Mouse (Mus musculus): Measurements from ENCODE around the gene Fam234b. TPM values are rescaled to one million over a fixed set of nuclear protein-coding genes. Genes with fewer than 3 reads are reported as not detected.

The Fam234b gene
- total RNA-seq (2017): 3.3 and 4.1 TPM in 2 replicates

DNA sequence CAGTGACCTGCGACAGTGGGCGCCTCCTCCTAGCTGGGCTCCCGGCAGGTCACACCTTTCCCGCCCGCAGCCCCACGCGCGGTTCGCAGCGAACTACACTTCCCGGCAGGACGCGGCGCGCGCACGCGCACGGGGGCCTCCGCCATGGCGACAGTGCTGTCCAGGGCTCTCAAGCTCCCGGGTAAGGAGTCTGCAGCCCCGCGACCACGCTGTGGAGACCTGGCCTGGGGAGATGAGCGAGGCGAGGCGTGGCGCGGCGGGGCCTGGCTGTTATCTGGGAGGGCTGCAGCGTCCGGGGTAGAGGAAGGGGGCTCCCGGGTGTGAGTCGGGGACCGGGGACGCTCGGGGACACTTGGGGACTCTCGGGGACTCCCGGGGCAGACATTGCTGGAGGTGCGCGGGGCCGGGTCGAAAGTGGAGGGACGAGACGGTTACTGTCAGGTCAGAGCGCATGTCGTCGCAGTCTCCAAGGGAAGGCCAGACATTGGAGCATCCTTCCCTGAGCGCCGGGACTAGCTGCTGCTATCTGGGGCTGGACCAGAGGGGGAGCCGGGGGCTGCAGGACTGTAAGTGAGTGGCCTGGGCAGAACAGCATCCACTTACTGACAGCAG is at the start of gene Fam234b, which contains the start of gene Hebp1:
Gene Fam234b (plus strand): TSS at position 57 of the 612 bp plus-strand sequence.
Gene Hebp1 (minus strand): TSS at position 102 of the 612 bp plus-strand sequence.
- ATAC-seq (ENCODE audit: extremely low read depth, insufficient number of reproducible peaks, low FRiP score, poor library complexity, severe bottlenecking): peak; percentile 34; the same call in 1 of the 2 replicates

- 0 out of 2 replicates have a peak, but pooled peaks have one; percentile 13 for ATAC-seq (ENCODE audit: extremely low read depth, insufficient number of reproducible peaks, low FRiP score, poor library complexity, severe bottlenecking)
Observed at GRCm38 (mm10) chr6:135148506-135148905, 49.3 kb upstream of the Fam234b start.

DNA sequence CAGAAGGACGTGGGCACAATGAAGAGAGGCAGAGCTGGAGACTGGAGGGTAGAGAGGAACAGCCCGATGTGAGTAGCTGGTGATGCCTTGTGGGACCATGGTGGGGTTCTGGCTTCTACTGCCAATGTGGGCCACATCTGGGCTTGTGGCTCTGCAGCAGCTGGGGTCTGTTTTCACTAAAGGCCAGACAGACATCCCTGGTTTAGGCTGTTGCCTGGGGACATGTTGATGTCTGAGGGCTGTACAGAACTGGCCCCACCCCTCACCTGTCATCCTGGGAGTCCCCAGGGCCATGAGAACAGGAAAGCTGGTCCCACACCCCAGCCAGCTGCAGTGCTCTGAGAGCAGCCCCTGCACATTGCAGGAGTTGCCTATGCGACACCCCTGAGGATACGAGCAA is 48.6 kb upstream of the Fam234b start:
- ATAC-seq (ENCODE audit: extremely low read depth, insufficient number of reproducible peaks, low FRiP score, poor library complexity, severe bottlenecking): no peak

- no peak for ATAC-seq (ENCODE audit: extremely low read depth, insufficient number of reproducible peaks, low FRiP score, poor library complexity, severe bottlenecking)
Observed at GRCm38 (mm10) chr6:135149722-135150121, 48.1 kb upstream of the Fam234b start.

GRCm38 (mm10) chr6:135150311-135150710 is 47.5 kb upstream of the Fam234b start:
- no peak for ATAC-seq (ENCODE audit: extremely low read depth, insufficient number of reproducible peaks, low FRiP score, poor library complexity, severe bottlenecking)

GRCm38 (mm10) chr6:135153719-135154118 is 44.1 kb upstream of the Fam234b start:
- ATAC-seq (ENCODE audit: extremely low read depth, insufficient number of reproducible peaks, low FRiP score, poor library complexity, severe bottlenecking): no peak

GRCm38 (mm10) chr6:135156597-135156996 is 41.2 kb upstream of the Fam234b start:
- no peak for ATAC-seq (ENCODE audit: extremely low read depth, insufficient number of reproducible peaks, low FRiP score, poor library complexity, severe bottlenecking)

GRCm38 (mm10) chr6:135157496-135157895 is 40.3 kb upstream of the Fam234b start:
- ATAC-seq (ENCODE audit: extremely low read depth, insufficient number of reproducible peaks, low FRiP score, poor library complexity, severe bottlenecking): no peak

DNA sequence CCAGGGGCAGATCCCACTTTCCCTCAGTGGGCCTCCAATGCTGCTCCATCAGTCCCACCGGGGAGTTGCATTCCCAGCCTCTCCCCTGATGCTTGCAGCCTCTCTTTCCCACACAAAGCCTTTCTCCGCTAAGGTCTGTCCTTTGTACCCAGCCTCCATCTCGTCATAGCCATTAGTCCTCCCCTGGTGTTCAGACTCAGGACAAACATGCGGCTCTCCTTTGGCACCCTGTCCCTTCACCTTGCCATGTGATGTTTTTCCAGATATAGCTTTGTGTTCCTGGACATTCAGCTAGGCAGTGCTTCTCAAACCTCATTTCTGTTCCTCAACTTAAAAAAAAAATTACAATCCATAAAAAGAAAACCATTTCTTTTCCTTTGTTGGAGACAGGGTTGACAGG is 39.3 kb upstream of the Fam234b start:
- ATAC-seq (ENCODE audit: extremely low read depth, insufficient number of reproducible peaks, low FRiP score, poor library complexity, severe bottlenecking): no peak

GRCm38 (mm10) chr6:135161356-135161755 is 36.4 kb upstream of the Fam234b start:
- no peak for ATAC-seq (ENCODE audit: extremely low read depth, insufficient number of reproducible peaks, low FRiP score, poor library complexity, severe bottlenecking)

GRCm38 (mm10) chr6:135162311-135162710 is 35.5 kb upstream of the Fam234b start:
- ATAC-seq (ENCODE audit: extremely low read depth, insufficient number of reproducible peaks, low FRiP score, poor library complexity, severe bottlenecking): no peak

DNA sequence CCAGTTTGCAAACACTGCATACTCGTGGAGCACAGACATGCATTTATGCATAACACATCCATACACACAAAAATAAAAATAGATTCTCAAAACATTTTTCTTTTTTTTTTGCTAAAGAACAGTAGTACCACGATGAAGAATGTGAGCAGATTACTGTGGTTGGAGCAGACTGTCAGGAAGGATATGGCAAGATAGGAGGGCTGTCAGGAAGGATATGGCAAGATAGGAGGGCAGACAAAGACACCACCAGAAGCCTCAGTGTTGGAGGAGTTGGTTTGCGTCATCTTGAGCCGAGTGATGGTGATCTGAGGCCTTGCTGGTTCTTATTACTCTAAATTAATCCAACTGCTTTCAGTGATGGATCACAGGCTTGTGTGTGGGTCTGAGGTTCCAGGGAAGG is 34.9 kb upstream of the Fam234b start:
- ATAC-seq (ENCODE audit: extremely low read depth, insufficient number of reproducible peaks, low FRiP score, poor library complexity, severe bottlenecking): no peak

DNA sequence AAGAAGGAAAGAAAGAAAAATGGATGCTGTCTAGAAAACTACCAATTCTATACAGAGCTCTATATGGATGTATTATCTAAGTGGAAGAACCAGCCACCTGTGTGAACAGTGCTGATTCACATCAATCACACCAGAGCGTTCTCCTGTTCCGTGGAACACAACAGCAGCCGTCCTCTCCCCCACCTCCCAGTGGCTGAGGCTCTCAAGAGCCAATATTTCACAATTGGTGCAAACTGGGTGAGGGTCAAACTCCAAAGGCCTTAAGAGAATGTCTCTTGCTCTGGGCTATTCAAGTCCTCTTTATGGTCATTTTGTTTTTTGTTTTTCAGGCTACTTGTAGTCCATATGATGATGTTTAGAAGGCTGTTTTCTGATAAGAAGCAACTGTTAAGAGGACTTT is 32.6 kb upstream of the Fam234b start:
- ATAC-seq (ENCODE audit: extremely low read depth, insufficient number of reproducible peaks, low FRiP score, poor library complexity, severe bottlenecking): no peak

DNA sequence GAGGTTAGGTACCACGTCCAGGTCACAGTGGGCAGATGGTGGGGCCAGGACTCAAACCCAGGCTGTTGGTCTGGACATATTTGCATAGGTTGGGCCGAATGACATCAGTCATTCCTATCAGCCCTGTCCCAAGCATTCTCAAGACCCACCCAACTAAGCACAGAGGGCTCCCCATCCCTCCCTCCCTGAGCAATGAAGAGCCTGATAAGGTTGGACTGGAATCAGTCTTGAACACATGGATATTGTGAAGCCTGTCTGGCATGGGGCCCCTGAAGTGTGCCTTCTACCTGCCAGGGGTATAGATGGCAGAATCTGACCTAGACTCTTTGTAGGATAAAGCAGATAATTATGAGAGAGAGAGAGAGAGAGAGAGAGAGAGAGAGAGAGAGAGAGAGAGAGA is 32.1 kb upstream of the Fam234b start:
- ATAC-seq (ENCODE audit: extremely low read depth, insufficient number of reproducible peaks, low FRiP score, poor library complexity, severe bottlenecking): no peak

- ATAC-seq (ENCODE audit: extremely low read depth, insufficient number of reproducible peaks, low FRiP score, poor library complexity, severe bottlenecking): no peak
Observed at GRCm38 (mm10) chr6:135166262-135166661, 31.5 kb upstream of the Fam234b start.

GRCm38 (mm10) chr6:135166712-135167111 is 31.1 kb upstream of the Fam234b start:
- ATAC-seq (ENCODE audit: extremely low read depth, insufficient number of reproducible peaks, low FRiP score, poor library complexity, severe bottlenecking): no peak

DNA sequence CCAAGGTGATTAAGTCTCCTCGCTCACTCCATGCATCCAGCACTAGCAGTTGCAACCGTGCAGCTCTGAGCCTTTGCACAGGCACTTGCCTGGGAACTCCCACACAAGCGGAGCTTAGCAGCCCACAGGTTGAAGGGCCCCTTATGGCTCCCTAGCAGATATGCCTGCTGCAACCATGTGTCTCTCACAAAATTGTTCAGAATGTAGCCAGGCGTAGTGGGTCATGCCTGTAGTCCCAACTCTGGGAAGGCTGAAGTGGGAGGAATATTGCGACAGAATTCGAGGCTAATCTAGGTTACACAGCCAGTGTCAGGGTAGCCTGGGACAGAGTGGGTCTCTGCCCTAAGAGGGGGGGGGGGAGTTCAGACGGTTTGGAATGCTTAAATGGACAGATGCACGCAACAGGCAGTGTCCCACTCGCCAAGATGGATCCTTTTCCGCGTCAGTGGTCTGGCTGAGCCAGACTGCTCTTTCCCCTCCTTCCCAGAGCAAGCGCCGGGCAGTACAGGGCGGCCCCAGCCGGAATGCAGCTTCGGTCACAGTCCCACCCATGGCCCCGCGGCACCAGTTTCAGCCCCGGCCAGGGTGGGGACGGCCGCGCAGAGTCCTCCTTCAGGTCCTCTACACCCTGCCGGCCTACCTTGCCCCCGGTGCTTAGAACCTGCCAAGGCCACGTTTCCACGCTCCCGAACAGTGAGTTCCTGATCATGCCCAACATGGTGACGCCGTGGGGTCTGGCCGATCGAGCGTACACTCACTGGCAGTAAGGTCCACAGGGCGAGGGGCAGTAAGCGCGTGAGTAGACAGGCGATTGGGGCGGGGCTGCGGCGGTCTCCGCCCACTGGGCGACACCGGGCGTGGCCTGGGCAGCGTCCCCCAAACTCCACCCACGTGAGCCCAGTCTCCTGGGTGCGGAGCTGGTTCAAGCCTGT is 30.1 kb upstream of the Fam234b start:
- 0 out of 2 replicates have a peak, but pooled peaks have one; percentile 4 for ATAC-seq (ENCODE audit: extremely low read depth, insufficient number of reproducible peaks, low FRiP score, poor library complexity, severe bottlenecking)

- no peak for ATAC-seq (ENCODE audit: extremely low read depth, insufficient number of reproducible peaks, low FRiP score, poor library complexity, severe bottlenecking)
Observed at GRCm38 (mm10) chr6:135168471-135168870, 29.3 kb upstream of the Fam234b start.

DNA sequence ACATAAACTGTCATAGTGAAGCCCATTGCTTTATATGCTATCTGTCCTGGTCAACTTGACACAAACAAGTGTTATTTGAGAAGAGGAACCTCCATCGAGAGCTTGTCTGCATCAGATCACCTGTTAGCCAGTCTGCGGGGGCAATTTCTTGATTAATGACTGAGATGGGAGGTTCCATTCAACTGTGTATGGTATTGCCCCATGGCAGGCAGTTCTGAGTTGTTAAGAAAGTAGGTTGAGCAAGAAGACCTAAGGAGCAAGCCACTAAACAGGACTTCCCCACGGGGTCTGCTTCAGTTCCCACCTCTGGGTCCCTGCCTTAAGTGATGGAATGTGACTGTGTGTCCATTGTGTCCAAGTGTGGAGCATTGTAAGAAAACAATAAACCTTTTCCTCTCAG is 28.5 kb upstream of the Fam234b start:
- no peak for ATAC-seq (ENCODE audit: extremely low read depth, insufficient number of reproducible peaks, low FRiP score, poor library complexity, severe bottlenecking)

DNA sequence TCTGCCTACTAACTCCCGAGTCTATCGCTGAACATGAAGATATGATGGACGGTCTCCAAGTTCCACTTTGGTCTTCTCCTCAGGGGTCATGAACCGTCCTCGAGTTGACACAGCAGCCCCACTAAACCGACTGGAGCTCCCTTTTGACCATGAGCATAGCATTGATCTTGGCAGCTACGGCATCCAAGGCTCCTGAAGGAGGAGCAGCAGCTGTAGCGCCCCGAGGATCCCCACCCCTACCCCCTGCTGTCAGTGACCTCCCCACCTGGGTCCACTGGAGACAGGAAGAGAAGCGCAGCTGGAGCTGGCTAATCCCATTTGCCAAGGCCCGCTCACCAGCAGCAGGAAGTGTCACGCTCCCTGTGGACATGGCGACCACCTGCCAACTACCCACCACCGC is 26.0 kb upstream of the Fam234b start:
- no peak for ATAC-seq (ENCODE audit: extremely low read depth, insufficient number of reproducible peaks, low FRiP score, poor library complexity, severe bottlenecking)

All from neutrophil, adult 5-6 weeks (primary cell).